Mouse (Mus musculus) layer of hippocampus, postnatal 36 days (tissue): ENCODE measurements at regions not wholly inside any gene's neighbourhood (a gene's known extent, or its start where the extent isn't known, plus 50 kb on each side); places are given as distances from the start of the nearest gene placed in this dataset.

Experiments used
- DNase-seq, 2 experiments: peaks; one replicate each; pipeline ENCODE4 v3.0.0; 2022

DNA sequence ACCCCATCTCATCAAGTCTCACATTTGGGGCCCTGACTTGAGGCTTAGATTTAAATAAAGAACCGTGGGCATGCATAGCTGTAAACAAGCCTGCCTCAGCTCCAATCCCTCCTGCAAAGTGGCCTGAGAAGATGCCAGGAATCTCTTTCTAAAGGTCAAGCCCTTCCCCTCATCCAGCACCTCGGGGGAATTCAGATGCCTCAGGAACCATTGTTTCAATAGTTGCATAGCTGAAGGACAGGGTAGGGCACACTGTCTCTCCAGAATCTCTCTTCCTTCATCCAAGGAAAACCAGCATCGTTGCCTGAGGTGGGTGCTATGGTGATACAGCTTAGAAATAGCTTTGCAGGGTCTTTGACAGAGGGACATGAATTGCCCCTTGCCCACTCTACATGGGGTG, 154.4 kb downstream of the Thbs2 start:
- no peak for DNase-seq

DNA sequence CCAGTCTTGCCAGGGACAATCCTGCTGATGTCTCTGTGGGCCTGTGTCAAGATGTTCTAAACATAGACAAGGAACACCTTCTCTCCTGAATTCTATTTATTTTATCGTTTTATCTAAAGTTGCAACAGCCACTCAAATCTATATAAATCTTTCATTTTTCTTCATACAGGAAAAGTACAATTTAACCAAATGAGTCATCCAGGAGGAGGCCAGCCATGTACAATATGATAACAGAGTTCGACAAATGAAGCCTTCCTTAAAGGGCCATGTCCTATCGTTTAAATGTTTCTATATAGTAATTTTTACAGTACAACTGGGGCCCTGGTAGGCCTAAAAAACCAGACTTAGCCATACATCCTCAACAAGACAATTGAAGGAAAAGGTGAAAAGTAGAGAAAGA, 154.8 kb downstream of the Thbs2 start:
- DNase-seq = no peak

DNA sequence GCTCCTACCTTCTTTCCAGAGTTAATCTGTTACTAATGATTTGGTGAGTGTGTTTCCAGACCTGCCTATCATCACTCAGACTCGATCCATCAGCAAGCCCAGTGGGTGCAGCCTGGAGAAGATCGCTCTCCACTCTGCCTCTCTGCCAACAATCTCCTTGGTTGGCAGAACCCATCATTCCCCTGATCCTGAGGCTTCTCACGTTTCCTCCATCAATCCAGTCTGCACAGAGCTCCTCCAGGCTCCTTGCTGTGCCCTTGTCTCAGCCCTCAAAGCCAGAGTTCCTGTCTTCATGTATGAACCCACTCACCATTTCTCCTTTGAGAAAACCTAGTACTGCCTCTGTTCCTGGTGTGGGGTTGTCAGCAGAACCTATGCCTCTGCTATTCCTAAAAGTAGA, 155.5 kb downstream of the Thbs2 start:
- DNase-seq = no peak

DNA sequence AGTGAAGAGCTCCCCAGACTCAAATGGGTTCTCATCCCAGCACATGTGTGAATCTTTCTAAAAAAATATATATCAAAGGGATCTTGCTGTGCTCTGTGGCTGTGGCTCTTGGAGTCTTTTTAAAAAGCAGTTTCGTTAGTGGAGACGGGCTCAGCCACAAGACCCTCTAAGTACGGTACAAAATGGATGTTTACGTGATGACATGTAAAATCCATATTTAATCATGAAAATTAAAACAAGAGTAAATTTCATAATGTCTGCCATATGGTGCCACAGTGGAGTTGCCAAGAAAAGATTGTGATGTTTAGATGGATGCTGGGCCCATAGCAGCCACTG, 161.1 kb downstream of the Thbs2 start:
- no peak for DNase-seq

DNA sequence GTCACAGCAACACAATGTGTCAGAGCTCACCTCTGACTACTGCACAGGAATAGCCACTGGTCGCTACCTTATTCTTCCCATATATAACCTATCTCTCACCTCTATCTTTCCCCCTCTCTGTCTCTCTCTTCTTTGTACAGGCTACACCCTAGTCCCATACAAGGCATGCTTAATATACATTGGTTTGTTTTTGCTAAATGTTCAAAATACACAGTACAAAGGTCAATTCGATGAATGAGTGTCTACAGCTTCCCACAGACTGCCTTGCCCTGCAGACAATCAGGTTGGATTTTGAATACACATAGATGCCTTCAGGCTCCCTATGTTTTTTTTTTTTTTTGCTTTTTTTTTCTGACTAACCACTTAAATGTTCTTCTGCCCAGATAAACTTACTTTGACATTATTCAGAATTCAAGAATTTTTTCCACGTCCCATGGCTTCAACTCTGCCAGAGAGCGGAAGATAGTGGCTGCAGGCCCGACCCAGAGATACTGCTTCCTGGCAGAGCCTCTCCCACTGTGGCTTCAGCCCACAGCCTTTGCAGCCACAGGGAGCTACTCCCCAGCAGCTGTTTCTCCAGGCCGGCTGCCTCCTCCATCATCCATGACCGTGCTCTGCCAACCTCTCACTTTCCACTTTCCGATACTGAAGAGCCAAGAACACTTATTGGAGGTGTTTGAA, 161.6 kb downstream of the Thbs2 start:
- DNase-seq = no peak

DNA sequence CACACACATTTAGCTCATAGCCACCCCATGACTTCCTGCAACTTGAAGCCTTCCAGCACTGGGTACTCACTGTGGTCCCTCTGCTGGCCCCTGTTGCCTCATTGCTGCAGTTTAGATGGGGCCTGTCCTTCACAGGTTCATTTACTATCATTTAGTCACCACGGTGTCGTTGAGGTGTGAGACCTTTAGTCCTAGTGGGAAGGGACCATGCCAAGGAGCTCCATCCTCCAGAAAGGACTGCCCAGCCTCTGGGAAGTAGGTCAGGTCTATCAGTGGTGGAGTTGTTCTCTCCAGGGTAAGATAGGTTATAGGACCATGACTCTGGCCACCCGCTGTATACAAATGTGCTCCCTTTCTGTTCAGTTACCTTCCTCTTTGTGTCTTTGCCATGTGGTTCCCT, 162.2 kb downstream of the Thbs2 start:
- no peak for DNase-seq

DNA sequence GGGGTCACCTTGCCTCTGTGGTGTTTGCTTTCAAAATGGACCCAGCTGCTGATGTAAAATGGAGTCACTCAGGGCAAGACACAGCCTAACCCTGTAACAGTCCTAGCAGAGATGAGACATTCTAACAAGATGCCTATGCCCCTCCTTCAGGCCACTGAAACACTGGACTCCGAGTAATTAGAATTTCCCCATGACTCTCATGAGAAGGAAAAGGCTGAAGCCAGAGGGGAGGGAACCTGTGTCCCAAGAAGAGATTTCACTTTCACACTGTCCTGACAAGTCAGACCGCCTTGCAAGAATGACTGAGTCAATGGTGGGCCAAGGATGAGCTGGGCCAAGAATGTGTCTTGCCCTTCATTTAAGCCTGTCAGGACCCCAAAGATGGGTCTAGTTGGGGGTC, 166.3 kb downstream of the Thbs2 start:
- no peak for DNase-seq

DNA sequence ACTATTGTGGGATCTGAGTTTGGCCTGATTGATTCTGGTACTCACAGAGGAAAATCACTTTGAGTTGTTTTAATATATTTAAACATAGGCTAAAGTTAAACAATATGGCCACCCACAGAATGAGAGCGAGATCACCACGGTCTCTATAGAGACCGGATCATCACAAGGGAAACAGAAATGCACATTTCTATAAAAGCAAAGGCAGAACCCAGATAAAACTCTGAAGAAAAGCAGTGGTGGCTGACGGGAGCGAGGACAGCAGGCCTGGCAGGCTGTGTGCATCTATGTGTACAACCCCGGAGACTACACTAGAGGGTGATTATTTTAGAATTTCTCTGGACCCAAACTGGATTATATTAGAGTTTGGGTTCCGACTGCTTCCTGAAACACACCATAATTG, 168.8 kb downstream of the Thbs2 start:
- DNase-seq = no peak

DNA sequence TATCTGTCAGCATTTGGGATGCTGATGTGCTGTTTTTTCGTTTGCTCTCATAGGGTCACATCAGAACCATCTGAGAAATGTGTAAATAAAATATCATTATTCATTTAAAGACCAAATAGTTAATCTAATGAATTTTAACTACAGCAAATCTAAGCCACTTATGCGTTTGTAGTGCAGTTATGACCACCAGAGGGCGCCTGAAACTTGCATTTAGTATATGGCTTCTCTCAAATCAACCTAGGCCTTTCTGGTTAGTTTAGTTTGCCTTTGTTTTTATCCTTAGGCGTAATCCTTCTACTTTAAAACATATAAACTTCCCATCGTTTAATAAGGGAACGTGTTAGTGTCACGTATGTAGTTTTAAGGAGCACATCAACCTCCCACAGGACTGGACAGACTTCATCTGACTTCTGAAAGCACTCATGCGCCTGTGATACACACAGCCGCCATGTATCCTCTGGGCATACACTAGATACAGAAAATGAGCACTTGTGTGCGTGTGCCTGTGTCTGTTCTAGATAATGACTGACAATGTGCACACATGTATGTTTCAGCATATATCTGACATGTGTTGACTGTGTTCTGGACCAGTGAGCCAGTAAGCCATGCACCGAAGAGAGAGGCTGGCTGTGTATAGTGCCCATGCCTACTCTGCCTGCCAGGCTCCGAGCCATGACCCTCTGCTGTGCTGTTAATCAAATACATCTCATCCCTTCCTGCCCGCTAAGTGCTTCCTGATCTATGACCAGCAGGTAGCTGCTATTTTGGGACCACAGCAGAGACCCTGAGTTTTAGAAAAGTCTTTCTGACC, 169.4 kb downstream of the Thbs2 start:
- DNase-seq = peak in 1 of 2 experiments; percentile 51

DNA sequence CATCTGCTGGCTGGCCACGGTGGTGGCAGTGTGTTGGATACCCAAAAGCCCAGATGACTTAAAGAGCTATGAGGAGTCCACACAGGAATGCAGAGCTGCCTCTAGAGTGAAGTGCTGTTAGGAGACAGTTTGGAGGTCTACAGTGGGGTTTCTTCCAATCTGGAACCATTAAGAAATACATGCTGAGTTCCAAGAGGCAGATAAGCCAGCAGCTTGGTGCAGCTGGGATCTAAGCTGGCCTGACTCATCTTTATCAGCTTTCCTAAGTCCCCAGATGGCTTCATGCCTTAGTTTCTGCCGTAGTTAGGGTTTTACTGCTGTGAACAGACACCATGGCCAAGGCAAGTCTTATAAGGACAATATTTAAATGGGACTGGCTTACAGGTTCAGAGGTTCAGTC, 172.0 kb downstream of the Thbs2 start:
- DNase-seq = no peak

DNA sequence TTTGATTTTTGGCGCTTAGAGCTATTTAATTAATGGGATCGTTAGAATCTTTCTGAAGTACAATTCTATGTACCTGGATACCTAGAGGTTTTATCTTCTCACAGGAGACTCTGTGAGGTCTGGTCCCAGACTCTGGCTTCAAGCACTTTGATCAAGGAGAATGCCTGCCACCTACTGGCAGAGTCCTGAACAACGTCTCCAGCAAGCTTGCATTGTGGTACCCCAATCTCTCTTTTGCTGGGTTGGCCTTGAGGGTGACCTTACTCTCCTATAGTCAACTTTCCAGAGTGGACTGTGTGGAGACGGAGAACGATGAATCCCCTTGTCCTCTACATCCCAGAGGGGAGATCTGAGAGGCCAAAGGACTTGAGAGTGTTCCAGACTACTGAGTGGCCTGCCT, 173.5 kb downstream of the Thbs2 start:
- DNase-seq = peak; percentile 60 to 75

DNA sequence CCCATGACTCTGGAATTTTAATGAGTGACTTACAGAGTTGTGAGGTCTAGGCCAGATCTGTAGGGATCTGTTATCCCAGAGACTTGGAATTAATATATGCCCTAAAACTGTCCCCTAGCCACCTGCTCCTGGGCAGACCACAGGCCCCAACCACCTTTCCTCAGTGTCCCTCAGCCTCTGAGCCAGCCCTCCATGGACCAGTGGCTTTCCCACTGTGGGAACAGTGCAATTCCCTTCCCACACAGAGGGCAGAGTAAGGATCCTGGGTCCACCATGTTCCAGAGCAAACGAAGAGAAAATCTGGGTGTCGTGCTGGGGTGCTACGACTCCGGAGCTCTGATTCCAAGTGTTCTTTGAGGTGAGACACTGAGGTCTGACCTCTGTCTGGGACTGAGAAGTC, 174.7 kb downstream of the Thbs2 start:
- no peak for DNase-seq

DNA sequence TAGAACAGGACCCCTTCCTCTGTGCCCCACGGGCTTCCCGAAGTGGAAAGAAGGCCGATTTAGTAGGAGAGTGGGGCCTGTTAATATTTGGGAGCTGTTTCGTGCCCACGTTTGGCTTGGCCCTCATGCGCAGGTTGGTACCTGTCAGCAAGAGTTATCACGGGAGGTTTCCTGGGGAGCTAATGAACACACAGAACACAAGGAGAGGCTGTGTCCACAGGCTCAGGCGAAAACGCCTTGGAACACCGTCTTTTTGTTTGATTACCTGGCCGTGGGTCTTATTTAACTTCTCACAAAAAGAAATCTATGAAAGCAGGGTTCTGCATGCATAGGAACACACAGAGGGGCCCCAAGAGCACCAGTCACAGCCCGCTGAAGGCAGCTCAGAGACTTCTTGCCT, 175.8 kb downstream of the Thbs2 start:
- no peak for DNase-seq

DNA sequence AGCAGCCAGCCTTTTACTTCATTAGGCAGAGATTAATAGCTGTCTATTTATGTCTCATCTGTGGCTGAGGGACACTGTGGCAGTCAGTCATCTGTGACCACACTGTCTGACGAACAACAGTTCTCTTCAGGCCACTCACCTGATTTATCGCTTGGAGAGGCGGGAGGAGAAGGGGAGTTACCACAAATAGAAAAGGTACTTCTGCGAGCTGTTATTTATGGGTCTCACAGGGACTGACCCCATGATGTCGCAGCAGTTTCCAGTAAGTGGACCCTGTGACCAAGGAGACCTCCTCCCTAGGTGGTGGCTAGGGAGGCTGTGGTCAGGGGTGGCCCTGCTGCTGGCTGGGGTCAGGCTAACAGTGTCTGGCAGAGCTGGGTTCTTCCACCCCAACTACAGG, 176.7 kb downstream of the Thbs2 start:
- DNase-seq = no peak

DNA sequence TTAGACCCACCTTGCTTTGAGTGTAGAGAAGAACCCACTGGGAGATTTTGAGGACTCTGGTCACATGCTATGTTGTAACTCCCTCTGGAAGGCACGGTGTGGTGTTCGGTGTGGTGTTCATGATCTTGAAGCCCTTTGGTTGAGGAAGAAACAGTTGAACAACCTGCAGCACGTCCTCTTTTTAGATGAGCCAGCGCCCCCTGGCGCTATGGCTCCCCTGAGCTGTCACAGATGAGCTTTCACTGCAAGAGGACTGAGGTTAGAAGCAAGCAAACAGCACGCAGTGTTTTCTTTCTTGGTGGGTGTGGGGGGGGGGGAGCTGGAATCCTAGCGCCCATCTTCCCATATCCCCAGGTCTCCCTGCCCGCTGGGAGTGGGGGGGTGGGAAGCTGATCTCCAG, 177.9 kb downstream of the Thbs2 start:
- DNase-seq = peak; percentile 56 to 63

DNA sequence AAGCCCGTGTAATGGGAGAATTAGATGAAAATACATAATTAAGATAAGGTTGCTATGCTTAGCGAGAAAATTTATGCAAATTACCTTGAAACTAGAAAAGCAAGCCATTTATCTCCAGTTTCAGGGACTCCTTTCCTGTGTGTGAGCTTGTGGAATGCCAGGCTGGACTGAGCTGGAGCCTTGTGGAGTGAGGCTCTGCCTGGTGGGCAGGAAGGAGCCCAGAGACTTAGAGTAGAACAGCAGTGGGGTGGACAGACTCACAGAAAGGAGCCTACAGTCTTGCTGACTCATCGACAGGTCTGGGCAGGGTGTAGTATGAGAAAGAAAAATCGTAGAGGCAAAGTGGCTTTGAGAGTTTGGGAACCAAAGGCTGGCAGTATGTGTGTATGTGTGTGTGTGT, 180.6 kb downstream of the Thbs2 start:
- no peak for DNase-seq

DNA sequence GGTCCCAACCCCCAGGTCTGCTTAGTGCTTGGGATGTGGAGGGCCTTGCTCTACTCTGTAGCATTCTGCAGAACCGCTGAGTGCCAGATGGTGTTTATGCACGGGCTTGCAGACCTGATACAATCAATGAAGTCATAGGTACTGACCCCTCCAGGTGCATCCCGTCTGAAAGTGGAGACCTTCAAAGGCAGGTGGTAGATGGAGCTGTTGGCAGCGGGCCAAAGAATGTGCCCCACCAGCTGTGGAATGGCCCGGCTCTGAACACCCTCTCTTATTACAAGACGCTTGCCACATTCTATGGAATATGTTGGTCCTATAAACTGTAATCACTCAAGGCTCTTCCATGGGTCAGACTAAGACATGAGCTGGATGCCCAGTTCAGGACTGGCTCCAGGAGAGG, 183.5 kb downstream of the Thbs2 start:
- DNase-seq = no peak

DNA sequence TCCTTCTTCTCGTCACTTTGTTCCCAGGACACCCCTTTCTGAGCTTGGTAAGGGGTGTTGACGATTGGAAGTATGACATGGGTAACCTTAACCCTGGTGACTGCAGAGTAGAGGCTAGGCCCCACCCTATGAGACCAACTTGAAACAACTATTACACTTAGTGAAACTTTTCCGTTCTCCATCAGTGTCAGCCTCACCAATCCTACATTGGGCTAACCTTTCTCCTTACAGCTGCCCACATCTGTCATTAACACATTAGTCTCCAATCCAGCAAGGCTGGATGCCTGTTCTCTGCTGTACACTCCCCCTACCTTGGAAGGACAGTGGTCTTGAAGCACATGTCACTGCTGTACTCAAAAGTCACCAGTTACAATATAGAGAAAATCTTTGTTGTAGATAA, 186.9 kb downstream of the Thbs2 start:
- DNase-seq = no peak

DNA sequence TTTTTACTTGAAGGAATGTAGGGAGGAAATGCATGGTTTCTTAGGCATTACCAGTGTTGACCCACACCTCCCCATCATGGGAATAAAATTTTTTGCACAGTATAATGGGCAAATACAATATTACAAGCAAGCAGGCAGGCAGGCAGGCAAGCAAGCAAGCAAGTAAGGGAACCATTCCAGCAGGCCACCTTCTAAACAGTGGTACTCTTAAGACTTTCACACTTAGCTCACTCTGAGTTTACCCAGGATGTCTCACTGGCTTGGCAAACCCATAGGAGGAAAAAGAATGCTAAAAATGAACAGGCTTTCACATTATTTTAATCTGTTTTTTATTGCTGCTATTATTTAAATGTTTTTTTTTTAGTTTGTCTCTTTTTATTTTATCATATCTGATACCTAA, 187.9 kb downstream of the Thbs2 start:
- no peak for DNase-seq

DNA sequence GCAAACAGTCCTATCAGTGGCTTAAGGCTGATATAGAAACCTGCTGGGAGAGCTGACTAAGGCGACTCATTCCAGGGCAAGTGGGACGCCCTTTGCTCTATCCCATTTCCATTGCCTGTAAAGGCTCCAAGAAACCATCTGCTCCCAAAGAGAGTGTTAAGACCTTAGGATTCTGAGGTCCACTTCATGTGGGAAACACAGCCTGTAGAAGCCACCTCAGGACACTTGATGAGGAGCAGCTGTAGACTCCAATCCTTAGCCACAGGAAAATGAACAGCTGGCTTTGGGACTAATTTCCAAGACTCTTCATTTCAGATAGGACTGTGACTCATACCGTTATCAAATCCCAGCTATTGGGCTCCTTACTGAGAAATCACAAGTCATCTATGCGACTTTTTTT, 188.6 kb downstream of the Thbs2 start:
- DNase-seq = no peak

DNA sequence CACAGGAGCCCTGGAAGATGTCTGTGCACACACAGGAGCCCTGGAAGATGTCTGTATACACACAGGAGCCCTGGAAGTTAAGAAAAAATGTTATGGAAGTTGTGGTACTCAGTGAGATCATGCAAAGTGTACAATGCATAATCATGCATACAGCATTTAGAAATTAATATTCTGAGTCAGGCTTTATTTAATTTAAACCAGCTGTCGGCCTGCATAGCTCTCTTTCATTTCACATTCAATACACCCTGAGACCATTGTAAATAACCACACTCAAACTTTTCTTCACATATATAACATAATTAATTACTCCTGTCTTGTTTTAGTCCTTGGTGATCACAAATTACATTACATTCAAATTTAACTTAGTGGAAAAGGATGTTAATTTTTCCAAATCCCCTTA, 190.4 kb downstream of the Thbs2 start:
- no peak for DNase-seq

DNA sequence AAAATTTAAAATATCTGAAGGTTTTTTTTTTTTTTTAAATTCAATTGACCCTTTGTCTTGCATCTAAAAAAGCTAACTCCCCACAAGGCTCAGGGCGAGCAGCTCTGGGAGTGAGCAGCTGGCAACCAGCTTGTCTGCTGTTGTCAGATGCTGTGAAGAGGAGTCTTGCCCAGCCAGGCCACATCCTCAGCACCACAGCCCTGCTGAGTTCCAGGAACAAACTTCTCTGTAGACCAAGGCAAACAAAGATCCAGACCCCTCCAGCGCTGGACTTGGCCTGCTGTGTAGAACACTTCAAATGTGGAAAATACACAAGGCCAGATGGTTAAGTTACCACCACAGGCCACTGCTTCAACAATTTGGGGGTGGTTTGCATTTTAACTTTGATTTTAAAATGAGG, 192.7 kb downstream of the Thbs2 start:
- DNase-seq = no peak

DNA sequence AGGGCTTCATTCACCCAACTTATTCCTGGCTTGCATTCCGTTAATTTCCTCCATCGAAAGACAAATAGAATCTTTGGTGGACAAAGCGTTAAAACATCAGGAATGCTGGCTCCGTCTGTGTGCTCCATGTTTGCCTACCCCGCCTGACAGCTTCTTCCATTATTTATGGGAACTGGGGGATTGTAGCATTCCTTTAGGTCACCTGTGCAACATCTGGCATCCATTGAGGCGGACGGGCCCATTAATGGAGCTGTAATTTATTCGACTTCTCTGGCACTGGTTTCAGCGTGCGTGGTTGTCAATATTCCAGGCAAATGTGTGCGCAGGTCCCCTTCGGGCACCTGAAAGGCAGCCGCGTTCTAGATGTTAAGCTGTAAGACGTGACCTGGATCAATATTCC, 196.9 kb downstream of the Thbs2 start:
- no peak for DNase-seq

DNA sequence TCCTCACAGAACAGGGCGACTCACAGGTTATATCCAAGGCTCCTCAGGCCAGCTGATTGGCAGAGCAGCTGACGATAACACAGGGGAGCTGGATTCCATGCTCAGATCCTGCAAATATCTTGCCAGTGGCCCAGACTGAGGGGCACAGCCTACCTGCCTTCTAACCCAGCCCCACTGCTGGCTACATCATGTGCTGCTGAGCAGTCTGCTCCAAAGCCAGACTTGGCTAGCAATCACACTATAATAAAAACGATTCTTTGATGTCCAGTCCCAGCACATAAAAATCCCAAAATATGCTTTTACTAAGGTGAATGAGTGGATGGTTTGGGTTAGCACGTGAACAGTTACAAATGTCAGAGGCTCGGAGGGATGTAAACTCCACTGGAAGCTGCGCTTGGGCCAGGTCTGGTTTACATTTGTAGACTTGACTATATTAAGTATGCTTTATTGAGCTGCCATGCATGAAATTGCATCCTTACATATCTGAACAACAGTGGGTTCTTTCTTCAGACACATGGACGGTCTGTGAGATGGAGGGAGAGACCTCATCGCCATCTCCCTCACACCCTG, 200.2 kb downstream of the Thbs2 start:
- no peak for DNase-seq
